Mouse (Mus musculus) midbrain, embryonic 14.5 days (tissue): ENCODE measurements around the gene Ephb2. TPM values are rescaled to one million over a fixed set of nuclear protein-coding genes. Genes with fewer than 3 reads are reported as not detected.

ENCODE experiments used
- ATAC-seq: fragments of 200-750 bp; cut with Nextera tagmentation; 2 replicates; pipeline ENCODE4 v1.8.0; 2017; ENCODE audit warnings: moderate number of reproducible peaks, moderate library complexity; ENCODE audit not compliant: low FRiP score, low TSS enrichment
- DNase-seq: peaks from one replicate; pipeline ENCODE4 v3.0.0-alpha.2; 2015
- H3K27ac ChIP-seq: fragments of 300-500 bp; sonication (generic); replicated peaks from 2 replicates; pipeline ENCODE4 v1.5.1; 2014; ENCODE audit warnings: mild to moderate bottlenecking, low read depth, low read length, moderate library complexity
- H3K27me3 ChIP-seq: fragments of 300-500 bp; sonication (generic); 2 replicates; pipeline ENCODE4 v1.6.1; 2014; ENCODE audit warnings: low read length, control low read depth, mixed read lengths; ENCODE audit not compliant: control insufficient read depth, insufficient read depth
- H3K36me3 ChIP-seq: fragments of 300-500 bp; sonication (generic); 2 replicates; pipeline ENCODE4 v1.6.1; 2014; ENCODE audit warnings: low read length, control low read depth; ENCODE audit not compliant: control insufficient read depth, insufficient read depth
- H3K4me1 ChIP-seq: fragments of 300-500 bp; sonication (generic); 2 replicates; pipeline ENCODE4 v1.6.1; 2014; ENCODE audit warnings: mild to moderate bottlenecking, antibody characterized with exemption, low read length, control low read depth; ENCODE audit not compliant: control insufficient read depth, insufficient read depth
- H3K4me2 ChIP-seq: fragments of 300-500 bp; sonication (generic); 2 replicates; pipeline ENCODE4 v1.6.1; 2014; ENCODE audit warnings: mild to moderate bottlenecking, low read length, moderate library complexity
- H3K4me3 ChIP-seq: fragments of 300-500 bp; sonication (generic); replicated peaks from 2 replicates; pipeline ENCODE4 v1.5.1; 2014; ENCODE audit warnings: low read depth, low read length
- H3K9ac ChIP-seq: fragments of 300-500 bp; sonication (generic); replicated peaks from 2 replicates; pipeline ENCODE4 v1.6.1; 2014; ENCODE audit warnings: mild to moderate bottlenecking, low read length, moderate library complexity
- H3K9me3 ChIP-seq: fragments of 300-500 bp; sonication (generic); 2 replicates; pipeline ENCODE4 v1.6.1; 2016; ENCODE audit warnings: low read length, control low read depth, mixed read lengths; ENCODE audit not compliant: control insufficient read depth
- WGBS: fragments of 180-500 bp; shearing (Covaris S2); extraction: QIAGEN DNeasy Blood & Tissue Kit; methylation state at CpG from one replicate; pipeline ENCODE4 v1.1.7; 2014; 5-methylcytosine and 5-hydroxymethylcytosine counted together
- polyA plus RNA-seq: library from polyadenylated mRNA; unstranded; fragments of >200 nt; fragmentation: Nextera tagmentation; extraction: Ambion mirVana; gene quantifications from 2 replicates; pipeline ENCODE4 v1.2.1, GENCODE M21; 2014

Ephb2 gene
- polyA plus RNA-seq, 1 experiment from 2014 or later = 32.8 TPM

DNA sequence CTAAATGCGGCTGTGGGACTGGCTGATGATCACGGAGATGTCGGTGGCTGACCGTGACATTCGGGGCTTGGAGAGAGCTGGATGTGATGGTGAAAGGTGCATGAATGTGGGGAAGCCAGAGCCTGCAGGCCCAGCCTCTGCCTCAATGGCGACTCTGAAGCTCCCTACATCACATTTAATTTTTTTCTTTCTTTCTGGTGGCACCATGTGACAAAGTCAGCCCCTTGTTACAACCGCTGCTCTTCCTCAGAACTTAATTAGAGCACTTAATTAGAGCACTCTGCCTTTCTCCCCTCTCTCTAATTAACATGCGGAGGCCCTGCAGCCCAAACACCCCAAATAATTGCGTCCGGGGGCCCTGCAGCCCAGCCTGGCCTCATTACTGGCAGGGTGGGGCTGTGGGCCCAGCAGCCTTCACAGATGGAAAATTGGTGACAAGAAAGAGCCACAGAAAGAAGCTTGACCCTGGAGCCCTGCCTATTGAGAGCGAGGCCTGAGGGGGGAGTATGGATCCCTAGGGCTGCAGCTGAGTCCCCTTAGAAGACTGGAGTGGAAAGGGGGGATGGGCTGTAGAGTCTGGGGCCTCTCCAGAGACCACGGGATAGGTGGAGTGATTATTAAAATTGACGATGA is 62.7 kb downstream of the Ephb2 start:
- Histone ChIP-seq H3K36me3 (peaks cover 27% of the 10 kb centered on the region), H3K9me3 (peaks cover 3% of the 10 kb centered on the region; the same call in 1 of the 2 replicates), H3K27me3 (no peaks in the 10 kb centered on the region), H3K4me1 (peaks cover 43% of the 10 kb centered on the region), H3K4me3 (no peak overlapping the region), H3K9ac (no peak overlapping the region), H3K4me2 (no peak overlapping the region), H3K27ac (peak overlapping the region; percentile 60)
- peak; percentile 46 for ATAC-seq
- WGBS = 41% methylated on average over 13 of the region's 13 CpGs
- DNase-seq = peak; percentile 57

DNA sequence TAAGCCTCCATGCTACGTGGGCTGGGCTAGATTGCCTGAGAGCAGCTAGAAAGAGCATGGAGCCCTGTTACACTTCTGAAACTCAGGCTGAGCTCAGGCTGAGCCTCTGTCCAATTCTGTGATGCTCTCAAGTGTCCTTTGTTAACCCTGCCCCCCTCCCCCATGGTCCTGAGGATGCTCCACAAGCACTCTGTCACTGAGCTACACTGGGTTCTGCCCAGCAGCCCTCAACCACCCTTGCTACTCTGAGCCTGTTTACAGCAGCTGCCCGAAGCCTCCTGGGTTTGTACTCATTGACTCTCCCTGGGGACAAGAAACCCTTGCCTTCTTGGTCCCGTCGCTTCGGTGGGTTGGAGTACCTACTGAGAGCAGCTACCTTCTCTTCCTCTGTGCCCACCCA is 63.5 kb downstream of the Ephb2 start:
- no peaks in the 10 kb centered on the region for H3K27me3 ChIP-seq
- peaks cover 29% of the 10 kb centered on the region for H3K36me3 ChIP-seq
- peaks cover 43% of the 10 kb centered on the region for H3K4me1 ChIP-seq
- H3K9ac ChIP-seq = no peak overlapping the region
- H3K27ac ChIP-seq = peak overlapping the region; percentile 60
- ATAC-seq = no peak
- no peak for DNase-seq
- no peak overlapping the region for H3K4me3 ChIP-seq
- no peak overlapping the region for H3K4me2 ChIP-seq
- WGBS = 49% methylated on average over 5 of the region's 5 CpGs
- H3K9me3 ChIP-seq = peaks cover 3% of the 10 kb centered on the region; the same call in 1 of the 2 replicates

DNA sequence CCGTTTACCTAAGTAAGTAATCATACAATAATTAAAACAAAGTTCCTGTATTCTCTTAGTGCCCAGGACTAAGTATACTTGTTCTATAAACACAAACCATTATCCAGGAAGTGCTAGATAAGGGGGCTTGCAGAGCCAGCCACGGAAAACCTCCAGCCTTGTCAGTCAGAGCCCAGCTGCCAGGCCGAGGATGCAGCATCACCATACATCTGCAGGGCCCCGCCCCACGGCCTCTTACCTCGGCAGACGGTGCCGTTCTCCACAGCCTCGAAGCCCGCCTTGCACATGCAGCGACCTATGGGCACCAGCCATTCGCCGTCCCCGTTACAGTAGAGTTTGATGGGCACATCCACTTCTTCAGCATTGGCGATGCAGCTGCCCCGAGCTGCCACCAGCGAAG is 65.1 kb downstream of the Ephb2 start:
- Histone ChIP-seq H3K9me3 (peaks cover 3% of the 10 kb centered on the region; the same call in 1 of the 2 replicates), H3K9ac (no peak overlapping the region), H3K4me3 (no peak overlapping the region), H3K27ac (no peak overlapping the region), H3K27me3 (no peaks in the 10 kb centered on the region), H3K4me2 (no peak overlapping the region), H3K4me1 (peaks cover 32% of the 10 kb centered on the region), H3K36me3 (peaks cover 29% of the 10 kb centered on the region)
- ATAC-seq (no peak), DNase-seq (no peak)
- 90% methylated on average over 17 of the region's 17 CpGs for WGBS

DNA sequence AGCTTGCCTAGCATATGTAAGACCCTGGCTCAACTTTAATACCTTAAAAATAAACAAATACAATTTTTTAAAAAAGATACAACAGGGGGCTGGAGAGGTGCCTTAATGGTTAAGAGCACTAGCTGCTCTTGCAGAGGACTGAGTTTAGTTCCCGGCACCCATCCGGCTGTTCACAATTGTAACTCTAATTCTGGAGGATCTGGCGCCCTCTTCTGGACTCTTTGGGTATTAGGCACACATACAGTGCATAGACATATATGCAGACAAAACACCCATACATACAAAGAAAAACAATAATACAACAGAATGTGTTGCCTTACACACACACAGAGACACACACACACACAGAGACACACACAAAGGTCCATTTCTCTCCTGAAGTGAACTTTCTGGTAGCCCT is 67.3 kb downstream of the Ephb2 start:
- peaks cover 24% of the 10 kb centered on the region for H3K4me1 ChIP-seq
- ATAC-seq = no peak
- 93% methylated on average over 3 of the region's 3 CpGs for WGBS
- H3K4me3 ChIP-seq = no peak overlapping the region
- no peak overlapping the region for H3K9ac ChIP-seq
- no peak overlapping the region for H3K27ac ChIP-seq
- H3K4me2 ChIP-seq = no peak overlapping the region
- peaks cover 3% of the 10 kb centered on the region; the same call in 1 of the 2 replicates for H3K9me3 ChIP-seq
- no peak for DNase-seq
- peaks cover 29% of the 10 kb centered on the region for H3K36me3 ChIP-seq
- H3K27me3 ChIP-seq = no peaks in the 10 kb centered on the region

DNA sequence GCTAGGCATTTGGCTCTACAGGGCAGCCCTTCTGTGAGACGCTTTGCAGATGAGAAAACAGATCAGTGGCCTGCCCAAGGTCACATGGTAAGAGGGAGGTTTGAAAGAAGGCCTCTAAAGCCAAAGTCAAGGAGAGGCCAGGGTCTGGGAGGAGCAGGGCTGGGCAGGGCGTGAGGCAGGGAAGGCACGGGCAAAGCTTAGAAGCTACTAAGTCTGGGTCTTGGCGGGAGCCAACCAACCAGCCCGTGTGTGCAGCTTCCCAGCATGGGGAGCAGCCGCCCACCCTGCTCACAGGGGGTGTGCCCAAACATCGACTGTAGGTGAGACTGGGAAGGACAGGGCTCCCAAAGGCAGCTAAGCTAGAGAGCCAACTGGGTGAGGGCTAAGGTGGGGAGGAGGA is 70.7 kb downstream of the Ephb2 start:
- H3K9me3 ChIP-seq = peaks cover 3% of the 10 kb centered on the region; the same call in 1 of the 2 replicates
- H3K4me1 ChIP-seq = peaks cover 26% of the 10 kb centered on the region
- DNase-seq = no peak
- H3K4me2 ChIP-seq = no peak overlapping the region
- no peak overlapping the region for H3K27ac ChIP-seq
- no peak overlapping the region for H3K4me3 ChIP-seq
- WGBS = 78% methylated on average over 7 of the region's 7 CpGs
- ATAC-seq = no peak
- H3K36me3 ChIP-seq = peaks cover 16% of the 10 kb centered on the region
- no peak overlapping the region for H3K9ac ChIP-seq
- H3K27me3 ChIP-seq = no peaks in the 10 kb centered on the region

DNA sequence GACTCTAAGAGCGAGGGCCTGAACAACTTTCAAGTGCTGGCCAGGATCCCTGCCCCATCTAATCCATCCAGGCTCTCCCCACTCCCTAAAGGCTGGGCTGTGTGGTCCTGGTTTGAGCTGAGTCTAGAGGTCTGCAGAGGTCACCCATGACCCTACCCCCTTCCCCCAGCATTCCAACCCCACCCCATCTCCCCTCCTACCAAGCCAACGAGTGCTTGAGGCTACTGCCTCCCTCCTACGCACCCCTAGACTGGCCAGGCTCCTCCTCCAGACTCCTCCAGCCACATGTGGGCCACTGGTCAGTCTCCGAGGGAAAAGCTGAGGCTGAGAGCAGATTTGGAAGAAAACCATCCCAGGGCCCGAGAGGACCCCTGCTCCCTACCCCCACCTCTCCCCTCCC is 72.4 kb downstream of the Ephb2 start:
- Histone ChIP-seq H3K27me3 (no peaks in the 10 kb centered on the region), H3K36me3 (peaks cover 12% of the 10 kb centered on the region; the same call in 1 of the 2 replicates), H3K9ac (no peak overlapping the region), H3K4me2 (no peak overlapping the region), H3K4me3 (no peak overlapping the region), H3K9me3 (peaks cover under 1% of the 10 kb centered on the region; the same call in 1 of the 2 replicates), H3K27ac (no peak overlapping the region; the same call in 1 of the 2 replicates), H3K4me1 (peaks cover 34% of the 10 kb centered on the region)
- DNase-seq = no peak
- WGBS = 39% methylated on average over 5 of the region's 5 CpGs
- no peak for ATAC-seq

DNA sequence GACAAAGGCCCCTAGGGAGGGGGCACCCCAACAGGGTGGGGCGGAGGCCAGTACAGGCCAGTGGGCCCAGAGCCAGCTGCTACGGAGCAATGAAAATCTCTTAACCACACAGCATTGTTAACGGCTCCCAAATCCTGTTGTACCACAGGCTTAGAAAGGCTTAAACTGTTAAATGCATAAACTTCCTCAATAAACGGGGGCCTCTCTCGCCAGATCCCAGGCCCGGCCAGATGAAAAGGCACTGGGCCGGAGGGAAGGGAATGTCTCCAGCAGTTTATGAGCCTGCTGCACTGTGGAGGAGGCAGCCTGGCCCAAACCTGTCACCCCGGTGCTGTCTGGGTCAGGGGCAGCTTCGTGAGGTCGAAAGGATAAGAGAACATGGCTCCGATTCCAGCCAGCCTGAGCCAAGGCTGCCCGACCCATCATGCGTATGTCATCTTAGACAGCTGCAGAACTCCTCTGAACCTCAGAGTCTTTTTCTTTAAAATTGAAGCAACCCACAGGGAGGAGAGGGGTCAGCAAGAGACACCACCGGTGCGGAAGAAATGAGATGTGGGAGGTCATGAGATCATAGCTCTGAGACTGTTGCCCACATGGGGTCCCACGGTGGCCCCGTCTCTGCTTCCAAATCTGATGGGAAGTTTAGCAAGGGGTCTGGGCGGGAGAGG is 73.9 kb downstream of the Ephb2 start:
- Histone ChIP-seq H3K27ac (peak overlapping the region; percentile 70), H3K9me3 (no peaks in the 10 kb centered on the region), H3K36me3 (peaks cover 12% of the 10 kb centered on the region), H3K4me1 (peaks cover 49% of the 10 kb centered on the region), H3K27me3 (no peaks in the 10 kb centered on the region), H3K4me2 (no peak overlapping the region), H3K4me3 (no peak overlapping the region), H3K9ac (no peak overlapping the region)
- ATAC-seq = no peak
- 11% methylated on average over 18 of the region's 18 CpGs for WGBS
- peak; percentile 60 for DNase-seq

DNA sequence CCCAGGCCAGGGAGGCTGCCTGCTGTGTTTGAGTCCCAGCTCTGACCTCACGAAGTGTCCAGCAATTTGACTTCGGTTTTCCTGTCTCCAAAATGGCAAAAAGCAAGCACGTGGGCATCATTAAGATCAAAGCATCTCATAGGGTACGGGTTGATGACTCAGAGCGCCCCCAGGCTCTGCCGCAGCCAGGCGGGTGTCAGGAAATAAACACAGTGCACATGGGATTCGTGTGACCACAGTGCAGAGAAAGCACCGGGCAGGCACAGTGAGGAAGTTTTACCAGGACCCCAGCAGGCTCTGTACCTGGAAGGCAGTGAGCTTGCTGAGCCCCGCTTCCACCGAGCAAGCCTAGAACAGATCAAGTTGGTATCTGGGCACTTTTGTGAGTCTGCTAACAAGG is 74.9 kb downstream of the Ephb2 start:
- ATAC-seq = no peak
- no peaks in the 10 kb centered on the region for H3K27me3 ChIP-seq
- DNase-seq = no peak
- H3K4me2 ChIP-seq = no peak overlapping the region
- no peak overlapping the region for H3K4me3 ChIP-seq
- WGBS = 62% methylated on average over 11 of the region's 11 CpGs
- peak overlapping the region; percentile 1; the same call in 1 of the 2 replicates for H3K9ac ChIP-seq
- H3K9me3 ChIP-seq = no peaks in the 10 kb centered on the region
- H3K4me1 ChIP-seq = peaks cover 59% of the 10 kb centered on the region
- H3K36me3 ChIP-seq = peaks cover 13% of the 10 kb centered on the region
- 0 out of 2 replicates have a peak overlapping the region, but pooled peaks have one; percentile 20 for H3K27ac ChIP-seq

DNA sequence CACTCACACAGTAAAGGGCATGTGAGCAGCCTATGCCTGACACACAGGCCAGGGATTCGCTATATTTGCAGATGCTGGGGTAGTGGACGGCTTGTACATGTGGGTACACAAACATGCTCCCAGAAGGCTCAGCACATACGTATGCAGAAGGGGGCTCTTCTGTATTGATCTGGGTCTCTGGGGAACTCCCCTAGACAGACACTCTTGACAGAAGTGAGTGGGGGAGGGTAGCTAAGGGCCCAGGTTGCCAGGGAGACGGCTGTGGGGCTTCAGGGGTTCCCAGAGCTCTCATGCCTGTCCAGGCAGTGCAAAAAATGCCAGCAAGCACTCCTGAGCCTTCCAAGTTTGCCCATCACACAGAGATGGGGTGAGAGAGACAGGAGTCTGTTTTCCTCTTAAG is 78.7 kb downstream of the Ephb2 start:
- H3K9me3 ChIP-seq = no peaks in the 10 kb centered on the region
- H3K4me2 ChIP-seq = peak overlapping the region; percentile 27
- no peak for ATAC-seq
- peaks cover 84% of the 10 kb centered on the region for H3K4me1 ChIP-seq
- DNase-seq = peak; percentile 78
- H3K9ac ChIP-seq = peak overlapping the region; percentile 50; the same call in 1 of the 2 replicates
- 4% methylated on average over 4 of the region's 4 CpGs for WGBS
- H3K4me3 ChIP-seq = no peak overlapping the region
- H3K36me3 ChIP-seq = peaks cover 13% of the 10 kb centered on the region
- H3K27me3 ChIP-seq = no peaks in the 10 kb centered on the region
- peak overlapping the region; percentile 98 for H3K27ac ChIP-seq
